Mouse (Mus musculus) MEL (cell line): ENCODE results near the gene Jmjd1c. TPM values are rescaled to one million over a fixed set of nuclear protein-coding genes. Genes with fewer than 3 reads are reported as not detected.

Experiments used
- DNase-seq: peaks from one replicate; pipeline ENCODE4 v3.0.0; 2011; ENCODE audit warnings: low read depth, low spot score
- H3K27ac ChIP-seq: 2 replicates; pipeline ENCODE4 v1.5.1; 2012; ENCODE audit warnings: low read depth, mild to moderate bottlenecking, control low read depth, low read length, moderate library complexity; ENCODE audit not compliant: control insufficient read depth
- H3K27me3 ChIP-seq, 2 experiments: fragments of 150-350 bp in 1 of 2; sonication (generic) in 1 of 2; 2 replicates each; pipeline ENCODE4 v1.6.1; 2012; ENCODE audit warnings: low read length in 2 of 2, mild to moderate bottlenecking in 2 of 2, improper control_type of control experiment in 1 of 2, moderate library complexity in 1 of 2; ENCODE audit not compliant: insufficient read depth in 2 of 2, control insufficient read depth in 1 of 2
- H3K36me3 ChIP-seq, 2 experiments: 2 replicates each; pipeline ENCODE4 v1.6.1; 2012 to 2014; ENCODE audit warnings: low read length in 2 of 2, improper control_type of control experiment in 1 of 2, inconsistent platforms in 1 of 2, mild to moderate bottlenecking in 1 of 2; ENCODE audit not compliant: insufficient read depth in 2 of 2, control insufficient read depth in 1 of 2
- H3K4me1 ChIP-seq, 2 experiments: fragments of 150-350 bp in 1 of 2; sonication (generic) in 1 of 2; 2 replicates each; pipeline ENCODE4 v1.6.1; 2012; ENCODE audit warnings: low read length in 2 of 2, improper control_type of control experiment in 1 of 2, mild to moderate bottlenecking in 1 of 2; ENCODE audit not compliant: insufficient read depth in 2 of 2, control insufficient read depth in 1 of 2
- H3K4me3 ChIP-seq, 2 experiments: fragments of 150-350 bp in 1 of 2; sonication (generic) in 1 of 2; 2 replicates each; pipeline ENCODE4 v1.5.1; 2012; ENCODE audit warnings: low read depth in 2 of 2, low read length in 2 of 2, mild to moderate bottlenecking in 2 of 2, moderate library complexity in 2 of 2, control low read depth in 1 of 2, improper control_type of control experiment in 1 of 2; ENCODE audit not compliant: control insufficient read depth in 1 of 2, insufficient read depth in 1 of 2
- H3K79me2 ChIP-seq: 2 replicates; pipeline ENCODE4 v1.6.1; 2012; ENCODE audit warnings: mild to moderate bottlenecking, low read length, moderate library complexity; ENCODE audit not compliant: control insufficient read depth, poor library complexity, insufficient read depth
- H3K9ac ChIP-seq: 2 replicates; pipeline ENCODE4 v1.6.1; 2012; ENCODE audit warnings: low read depth, mild to moderate bottlenecking, control low read depth, low read length, moderate library complexity; ENCODE audit not compliant: control insufficient read depth, poor library complexity, severe bottlenecking
- H3K9me3 ChIP-seq: fragments of 150-350 bp; sonication (generic); replicated peaks from 2 replicates; pipeline ENCODE4 v1.6.1; 2012; ENCODE audit warnings: mild to moderate bottlenecking, low read length, improper control_type of control experiment, moderate library complexity; ENCODE audit not compliant: insufficient read depth
- BHLHE40 ChIP-seq: IDR thresholded peaks from 2 replicates; pipeline ENCODE4 v1.6.1; 2012; ENCODE audit warnings: low read depth, mild to moderate bottlenecking, inconsistent platforms, low read length, improper control_type of control experiment, borderline replicate concordance
- CHD1 ChIP-seq: IDR thresholded peaks from 2 replicates; pipeline ENCODE4 v1.6.1; 2012; ENCODE audit warnings: low read depth, mild to moderate bottlenecking, inconsistent platforms, low read length, improper control_type of control experiment
- CHD2 ChIP-seq: IDR thresholded peaks from 2 replicates; pipeline ENCODE4 v1.6.1; 2011; ENCODE audit warnings: low read length, improper control_type of control experiment
- CTCF ChIP-seq, 3 experiments: IDR thresholded peaks in 2 of 3; conservative IDR thresholded peaks in 1 of 3; 2 replicates each; pipeline ENCODE4 v1.5.1; 2011 to 2012; ENCODE audit warnings: low read length in 3 of 3, low read depth in 2 of 3, mild to moderate bottlenecking in 2 of 3, improper control_type of control experiment in 1 of 3, inconsistent platforms in 1 of 3, mixed read lengths in 1 of 3, moderate library complexity in 1 of 3; ENCODE audit not compliant: control insufficient read depth in 1 of 3, insufficient read depth in 1 of 3, poor library complexity in 1 of 3, severe bottlenecking in 1 of 3
- E2F4 ChIP-seq: IDR thresholded peaks from 2 replicates; pipeline ENCODE4 v1.6.1; 2011; ENCODE audit warnings: low read depth, low read length, improper control_type of control experiment, borderline replicate concordance
- ELF1 ChIP-seq: IDR thresholded peaks from 2 replicates; pipeline ENCODE4 v1.6.1; 2014; ENCODE audit warnings: low read depth, mild to moderate bottlenecking, inconsistent platforms, low read length, improper control_type of control experiment, moderate library complexity
- GATA1 ChIP-seq: IDR thresholded peaks from 2 replicates; pipeline ENCODE4 v1.6.1; 2011; ENCODE audit warnings: low read depth, low read length, improper control_type of control experiment
- HCFC1 ChIP-seq: IDR thresholded peaks from 2 replicates; pipeline ENCODE4 v1.6.1; 2012; ENCODE audit warnings: low read depth, mild to moderate bottlenecking, inconsistent platforms, low read length, improper control_type of control experiment, moderate library complexity
- JUND ChIP-seq: IDR thresholded peaks from 2 replicates; pipeline ENCODE4 v1.6.1; 2011; ENCODE audit warnings: low read depth, mild to moderate bottlenecking, improper control_type of control experiment, low read length
- KAT2A ChIP-seq: conservative IDR thresholded peaks from 2 replicates; pipeline ENCODE4 v1.6.1; 2012; ENCODE audit warnings: low read depth, low read length, improper control_type of control experiment, inconsistent platforms
- MXI1 ChIP-seq: IDR thresholded peaks from 2 replicates; pipeline ENCODE4 v1.6.1; 2011; ENCODE audit warnings: mild to moderate bottlenecking, low read depth, low read length, improper control_type of control experiment
- MYB ChIP-seq: IDR thresholded peaks from 2 replicates; pipeline ENCODE4 v1.6.1; 2011; ENCODE audit warnings: mild to moderate bottlenecking, low read depth, low read length, improper control_type of control experiment
- NRF1 ChIP-seq: IDR thresholded peaks from 2 replicates; pipeline ENCODE4 v1.6.1; 2014; ENCODE audit warnings: low read depth, mild to moderate bottlenecking, inconsistent platforms, low read length, improper control_type of control experiment, moderate library complexity; ENCODE audit not compliant: poor library complexity, insufficient read depth, severe bottlenecking
- POLR2A ChIP-seq, 2 experiments: IDR thresholded peaks; 2 replicates each; pipeline ENCODE4 v1.6.1; 2011 to 2012; ENCODE audit warnings: low read length in 2 of 2, mild to moderate bottlenecking in 2 of 2, control low read depth in 1 of 2, improper control_type of control experiment in 1 of 2, low read depth in 1 of 2, moderate library complexity in 1 of 2; ENCODE audit not compliant: control insufficient read depth in 1 of 2, insufficient read depth in 1 of 2, poor library complexity in 1 of 2
- POLR2AphosphoS2 ChIP-seq: IDR thresholded peaks from 2 replicates; pipeline ENCODE4 v1.6.1; 2011; ENCODE audit warnings: low read length, improper control_type of control experiment
- POLR2AphosphoS5 ChIP-seq: IDR thresholded peaks from 2 replicates; pipeline ENCODE4 v1.6.1; 2012; ENCODE audit warnings: low read depth, borderline replicate concordance, mild to moderate bottlenecking, inconsistent platforms, low read length, moderate library complexity, mixed read lengths
- RAD21 ChIP-seq: IDR thresholded peaks from 2 replicates; pipeline ENCODE4 v1.6.1; 2011; ENCODE audit warnings: mild to moderate bottlenecking, low read depth, low read length, improper control_type of control experiment
- SIN3A ChIP-seq: IDR thresholded peaks from 2 replicates; pipeline ENCODE4 v1.6.1; 2012; ENCODE audit warnings: low read length, improper control_type of control experiment, inconsistent platforms
- SMC3 ChIP-seq: IDR thresholded peaks from 2 replicates; pipeline ENCODE4 v1.6.1; 2011; ENCODE audit warnings: low read depth, low read length, improper control_type of control experiment
- TAL1 ChIP-seq: IDR thresholded peaks from 2 replicates; pipeline ENCODE4 v1.6.1; 2012; ENCODE audit warnings: mild to moderate bottlenecking, inconsistent platforms, low read length, moderate library complexity, mixed read lengths
- TBP ChIP-seq: IDR thresholded peaks from 2 replicates; pipeline ENCODE4 v1.8.0; 2011; ENCODE audit warnings: low read depth, low read length, improper control_type of control experiment
- ZC3H11A ChIP-seq: IDR thresholded peaks from 2 replicates; pipeline ENCODE4 v1.6.1; 2012; ENCODE audit warnings: low read depth, mild to moderate bottlenecking, inconsistent platforms, low read length, improper control_type of control experiment
- ZKSCAN1 ChIP-seq: IDR thresholded peaks from 2 replicates; pipeline ENCODE4 v1.6.1; 2012; ENCODE audit warnings: low read depth, mild to moderate bottlenecking, inconsistent platforms, low read length, improper control_type of control experiment, moderate library complexity
- ZMIZ1 ChIP-seq: IDR thresholded peaks from 2 replicates; pipeline ENCODE4 v1.6.1; 2012; ENCODE audit warnings: low read depth, mild to moderate bottlenecking, inconsistent platforms, low read length, improper control_type of control experiment, moderate library complexity
- polyA plus RNA-seq, 2 experiments: library from polyadenylated mRNA; stranded (reverse) in 1 of 2; unstranded in 1 of 2; fragments of >175 nt in 1 of 2; fragments of >200 nt in 1 of 2; gene quantifications; 2 replicates each; pipeline versions ENCODE4 v1.2.1 to v1.2.4; 2012; ENCODE audit warnings: low replicate concordance in 2 of 2, low read depth in 1 of 2; ENCODE audit not compliant: insufficient read length in 2 of 2, insufficient read depth in 1 of 2, missing spikeins in 1 of 2
- total RNA-seq: library from RNA; depleted of rRNA; stranded (reverse); fragments of 300-350 nt; gene quantifications from 2 replicates; pipeline ENCODE4 v1.2.3, GENCODE M21; 2012

Jmjd1c gene
- total and polyA plus RNA-seq, 3 experiments: 10.6 to 62.3 (median 15.2) TPM

GRCm38 (mm10) chr10:67284311-67284710 lies 188.4 kb downstream of the Jmjd1c start:
- Histone ChIP-seq H3K9me3 (no peaks in the 10 kb centered on the region), H3K36me3 (peaks cover 2 to 23% of the 10 kb centered on the region in 2 experiments; a peak in 3 of 4 replicates), H3K27ac (no peak overlapping the region; the same call in 1 of the 2 replicates), H3K79me2 (peaks cover 48% of the 10 kb centered on the region), H3K9ac (peak overlapping the region; percentile 70), H3K27me3 (no peaks in the 10 kb centered on the region), H3K4me3 (peak overlapping the region; percentile 71 to 99)
- peak; percentile 39 for DNase-seq
- no peak for TF ChIP-seq HCFC1
- TF ChIP-seq SIN3A: 0 out of 2 replicates have a peak, but pooled peaks have one; percentile 7
- TF ChIP-seq, all 39 proteins: peak for 1
- peaks cover 15 to 24% of the 10 kb centered on the region in 2 experiments for H3K4me1 ChIP-seq

GRCm38 (mm10) chr10:67284761-67285175 lies 188.8 kb downstream of the Jmjd1c start:
- peaks cover 15 to 27% of the 10 kb centered on the region in 2 experiments for H3K4me1 ChIP-seq
- peak; percentile 47 for DNase-seq
- no peaks in the 10 kb centered on the region for H3K27me3 ChIP-seq
- H3K9me3 ChIP-seq: no peaks in the 10 kb centered on the region
- H3K4me3 ChIP-seq: peak overlapping the region; percentile 71 to 99
- peak overlapping the region; percentile 70 for H3K9ac ChIP-seq
- peaks cover 45% of the 10 kb centered on the region for H3K79me2 ChIP-seq
- peaks cover 2 to 25% of the 10 kb centered on the region in 2 experiments; a peak in 3 of 4 replicates for H3K36me3 ChIP-seq
- TF ChIP-seq MXI1 (0 out of 2 replicates have a peak, but pooled peaks have one; percentile 11), TBP (no peak), TAL1 (no peak), ELF1 (no peak), RAD21 (no peak), ZMIZ1 (peak; percentile 3; the same call in 1 of the 2 replicates), POLR2AphosphoS5 (no peak), JUND (no peak), ZKSCAN1 (no peak), POLR2A (IDR thresholded peaks at IDR 0.05; ENCODE audit: control insufficient read depth in 1 of 2, insufficient read depth in 1 of 2, low read depth in 1 of 2, low read length in 2 of 2, poor library complexity in 1 of 2) (no peak; a peak in 2 of 4 replicates)
- H3K27ac ChIP-seq: no peak overlapping the region; the same call in 1 of the 2 replicates

- Histone ChIP-seq H3K9me3 (no peaks in the 10 kb centered on the region), H3K79me2 (peaks cover 41% of the 10 kb centered on the region), H3K27me3 (no peaks in the 10 kb centered on the region), H3K27ac (peak within 1 kb of the TSS; percentile 93), H3K36me3 (peaks cover 2 to 26% of the 10 kb centered on the region in 2 experiments; a peak in 3 of 4 replicates), H3K4me1 (peaks cover 17 to 30% of the 10 kb centered on the region in 2 experiments), H3K9ac (peak within 1 kb of the TSS; percentile 89), H3K4me3 (peak within 1 kb of the TSS; percentile 71 to 99)
- peak; percentile 95 for DNase-seq
- no peak for TF ChIP-seq ZKSCAN1
- no peak for TF ChIP-seq CTCF (IDR thresholded peaks at IDR 0.05 in 2 of 3, conservative IDR thresholded peaks at IDR 0.05 in 1 of 3; ENCODE audit: control insufficient read depth in 1 of 3, insufficient read depth in 1 of 3, low read depth in 2 of 3, low read length in 3 of 3, poor library complexity in 1 of 3, severe bottlenecking in 1 of 3)
- TF ChIP-seq SMC3: no peak
- peak; percentile 67 for TF ChIP-seq HCFC1
- peak; percentile 89 for TF ChIP-seq BHLHE40
- peak; percentile 78 for TF ChIP-seq ELF1
- no peak for TF ChIP-seq MYB
- peak; percentile 66 for TF ChIP-seq NRF1
- peak; percentile 86 to 88 for TF ChIP-seq POLR2A (IDR thresholded peaks at IDR 0.05; ENCODE audit: control insufficient read depth in 1 of 2, insufficient read depth in 1 of 2, low read depth in 1 of 2, low read length in 2 of 2, poor library complexity in 1 of 2)
- no peak for TF ChIP-seq E2F4
- TF ChIP-seq GATA1: no peak
- TF ChIP-seq ZC3H11A: no peak
- no peak for TF ChIP-seq KAT2A
- peak; percentile 57; the same call in 1 of the 2 replicates for TF ChIP-seq POLR2AphosphoS2
- TF ChIP-seq CHD2: peak; percentile 91
- TF ChIP-seq SIN3A: no peak
- peak; percentile 74; the same call in 1 of the 2 replicates for TF ChIP-seq CHD1
- TF ChIP-seq MXI1: 0 out of 2 replicates have a peak, but pooled peaks have one; percentile 14
Measured at GRCm38 (mm10) chr10:67285176-67285814, 189.4 kb downstream of the Jmjd1c start, which contains the start of gene Nrbf2. TSS of gene Nrbf2 (minus strand) at chr10:67285305.
